Mouse (Mus musculus) olfactory bulb, adult 2 months (tissue): ENCODE data around the gene Usp36.

ENCODE experiments used
- CTCF ChIP-seq: fragments of 200-500 bp; IDR thresholded peaks from 2 replicates; pipeline ENCODE4 v1.5.1; 2012; ENCODE audit warnings: low read depth, mild to moderate bottlenecking, low read length, moderate library complexity; ENCODE audit not compliant: insufficient read depth
- POLR2A ChIP-seq: fragments of 200-500 bp; IDR thresholded peaks from 2 replicates; pipeline ENCODE4 v1.6.1; 2012; ENCODE audit warnings: mild to moderate bottlenecking, low read depth, low read length, moderate library complexity; ENCODE audit not compliant: insufficient read depth

- TF ChIP-seq CTCF, result no peak
- TF ChIP-seq POLR2A, result no peak
These were observed 41.7 kb downstream of the Usp36 start, which contains the start of gene Cyth1 for GRCm38 (mm10) chr11:118248150-118249011.
